Mouse (Mus musculus) E14TG2a.4 (cell line): Measurements from ENCODE around the gene 9130023H24Rik.

Experiments
- CTCF ChIP-seq: conservative IDR thresholded peaks from 2 replicates; pipeline ENCODE4 v1.5.1; 2014; ENCODE audit warnings: low read length
- NANOG ChIP-seq: IDR thresholded peaks from 2 replicates; pipeline ENCODE4 v1.6.1; 2014; ENCODE audit warnings: borderline replicate concordance, low read length, mixed read lengths
- POU5F1 ChIP-seq: IDR thresholded peaks from 2 replicates; pipeline ENCODE4 v1.6.1; 2014; ENCODE audit warnings: low read length, borderline replicate concordance

DNA sequence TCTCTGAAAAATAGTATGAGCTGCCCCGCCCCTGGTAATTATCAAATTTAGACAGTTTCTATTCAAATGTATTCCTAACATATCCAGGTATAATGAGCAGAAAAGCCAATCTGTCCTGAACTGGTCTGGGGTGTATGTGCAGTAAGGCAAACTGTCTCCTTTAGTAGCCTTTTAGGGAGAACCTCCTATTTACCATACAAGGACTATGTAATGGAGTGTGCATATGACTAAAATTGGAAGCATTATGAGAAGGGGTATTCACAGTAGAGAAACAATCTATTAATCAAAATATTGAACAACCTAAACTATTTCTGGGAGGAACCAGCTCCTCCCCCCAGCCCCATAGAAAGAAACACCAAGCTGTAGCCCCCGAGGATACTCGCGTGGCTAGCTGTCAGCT lies 41.9 kb upstream of the 9130023H24Rik start:
- TF ChIP-seq CTCF (no peak), NANOG (no peak), POU5F1 (no peak)
